Mouse (Mus musculus) megakaryocyte, embryonic 14.5 days (primary cell): ENCODE measurements around the gene Srcap.

Experiments
- FLI1 ChIP-seq: IDR thresholded peaks from 2 replicates; pipeline ENCODE4 v1.6.1; 2012; ENCODE audit warnings: low read length, inconsistent platforms, mixed read lengths
- GATA1 ChIP-seq: IDR thresholded peaks from 3 replicates; pipeline ENCODE4 v1.6.1; 2012; ENCODE audit warnings: mixed read lengths, low read length, inconsistent platforms, borderline replicate concordance

- TF ChIP-seq GATA1: no peak
- no peak for TF ChIP-seq FLI1
Measured at GRCm38 (mm10) chr7:127573503-127574008, 61.8 kb downstream of the Srcap start.
